ENCODE assay signal across 17 mouse cellular contexts in genomic region chr14:32638485-32638884, GRCm38 (mm10). TPM values are rescaled to one million over a fixed set of nuclear protein-coding genes. Genes with fewer than 3 reads are reported as not detected.
DNase-seq lines count a peak whose midpoint lies in the region; ATAC-seq lines count a peak whose summit lies in the region.
"Had no signal": no experiment of that assay in that cellular context is flagged by ENCODE, and none has a peak within 500 bp of the region (broad histone marks: within the 10 kb centered on the region; RNA-seq: fewer than 3 reads in every experiment).

No protein-coding gene starts in this region.

- DNase-seq in frontal cortex, postnatal 10 days (ENCODE audit: low spot score in 2 of 2) = no peak
- peak; percentile 17 for DNase-seq in 416B (ENCODE audit: low read depth)
- no peak for DNase-seq in thymus, adult 18-20 months
- DNase-seq: adrenal gland, postnatal 14 days; cerebellum, adult 18-20 months; cerebellum, adult 8-10 months; cerebellum, adult 9-11 months; cerebellum, postnatal 14 days; cerebellum, postnatal 36 days; embryo, embryonic 11 days had no signal

- peak; percentile 44; the same call in 1 of the 2 replicates for ATAC-seq in frontal cortex, adult (ENCODE audit: low TSS enrichment)
- ATAC-seq in megakaryocyte progenitor cell, adult 5-6 weeks (replicated peaks; ENCODE audit: poor library complexity) = peak; percentile 80
- ATAC-seq: forebrain, embryonic 14.5 days; forebrain, embryonic 16.5 days had no signal

RNA-seq across cellular contexts. Expression of gene Prrxl1, which starts 39.3 kb away (rescaled TPM):
- not detected in 2 replicates for total RNA-seq in megakaryocyte progenitor cell, adult 5-6 weeks (2015)
- not detected in 2 replicates for total RNA-seq in megakaryocyte progenitor cell, adult 5-6 weeks (2017)
- total RNA-seq: common myeloid progenitor, adult 5-6 weeks; MEL had no signal

RNA-seq across cellular contexts. Expression of gene 3425401B19Rik, which starts 46.6 kb away (rescaled TPM):
- total RNA-seq in megakaryocyte progenitor cell, adult 5-6 weeks (2015) = not detected in 2 replicates
- total RNA-seq in megakaryocyte progenitor cell, adult 5-6 weeks (2017) = not detected in 2 replicates
- total RNA-seq: adrenal gland, adult 2 months; common myeloid progenitor, adult 5-6 weeks; MEL had no signal
